Mouse (Mus musculus) testis, postnatal 14 days (tissue): ENCODE data around the gene Rgsl1.
"Not testable (repeated sequence)": the region's sequence is repeated elsewhere in the genome, so short reads cannot be mapped to it uniquely, and the experiment has no call there.

Experiments used
- DNase-seq: peaks from one replicate; pipeline ENCODE4 v3.0.0; 2021; ENCODE audit warnings: low spot score

Rgsl1 gene

GRCm38 (mm10) chr1:153844042-153844441 lies at the start of gene Rgsl1:
Rgsl1 (minus strand) TSS chr1:153844142.
- no peak for DNase-seq

GRCm38 (mm10) chr1:153891442-153891841 lies 47.5 kb upstream of the Rgsl1 start, which contains the start of gene Teddm1a:
Teddm1a (plus strand) TSS chr1:153891742.
- no peak for DNase-seq

- DNase-seq = no peak
These were observed 46.2 kb upstream of the Rgsl1 start for GRCm38 (mm10) chr1:153890121-153890520.

GRCm38 (mm10) chr1:153886024-153886633 lies 42.2 kb upstream of the Rgsl1 start:
- DNase-seq = no peak

- not testable (repeated sequence) for DNase-seq
These were observed 36.4 kb upstream of the Rgsl1 start for GRCm38 (mm10) chr1:153880391-153880790.

GRCm38 (mm10) chr1:153874045-153874444 lies 30.1 kb upstream of the Rgsl1 start, which contains the start of gene Teddm1b:
Teddm1b (plus strand) TSS chr1:153874345.
- no peak for DNase-seq

- DNase-seq = no peak
These were observed 12.0 kb upstream of the Rgsl1 start for GRCm38 (mm10) chr1:153855946-153856345.

- DNase-seq = not testable (repeated sequence)
These were observed 8.8 kb upstream of the Rgsl1 start for GRCm38 (mm10) chr1:153852696-153853095.

- DNase-seq = no peak
These were observed 2.9 kb upstream of the Rgsl1 start for GRCm38 (mm10) chr1:153846867-153847266.

- no peak for DNase-seq
These were observed 2.5 kb upstream of the Rgsl1 start for GRCm38 (mm10) chr1:153846420-153846819.

- no peak for DNase-seq
These were observed 1.7 kb downstream of the Rgsl1 start for GRCm38 (mm10) chr1:153842121-153842740.

- no peak for DNase-seq
These were observed 7.9 kb downstream of the Rgsl1 start for GRCm38 (mm10) chr1:153836036-153836435.

- no peak for DNase-seq
These were observed 13.2 kb downstream of the Rgsl1 start for GRCm38 (mm10) chr1:153830746-153831145.

- no peak for DNase-seq
These were observed 23.7 kb downstream of the Rgsl1 start for GRCm38 (mm10) chr1:153820216-153820615.

GRCm38 (mm10) chr1:153814278-153814677 lies 29.7 kb downstream of the Rgsl1 start:
- DNase-seq = no peak

- peak; percentile 27 for DNase-seq
These were observed 36.5 kb downstream of the Rgsl1 start for GRCm38 (mm10) chr1:153807390-153807993.

- DNase-seq = no peak
These were observed 40.4 kb downstream of the Rgsl1 start for GRCm38 (mm10) chr1:153803530-153803929.

GRCm38 (mm10) chr1:153802691-153803090 lies 41.3 kb downstream of the Rgsl1 start:
- DNase-seq = peak; percentile 34

GRCm38 (mm10) chr1:153794241-153794640 lies 49.7 kb downstream of the Rgsl1 start:
- no peak for DNase-seq

- DNase-seq = no peak
These were observed 53.2 kb downstream of the Rgsl1 start for GRCm38 (mm10) chr1:153790708-153791107.

- DNase-seq = no peak
These were observed 58.3 kb downstream of the Rgsl1 start for GRCm38 (mm10) chr1:153785608-153786007.

- DNase-seq = no peak
These were observed 60.6 kb downstream of the Rgsl1 start for GRCm38 (mm10) chr1:153783339-153783738.

- DNase-seq = no peak
These were observed 65.7 kb downstream of the Rgsl1 start for GRCm38 (mm10) chr1:153778205-153778604.
